Mouse (Mus musculus) brain, embryonic 14.5 days (tissue): ENCODE data around the gene Dnmt3a.

Experiments used
- CTCF ChIP-seq: fragments of 200-500 bp; IDR thresholded peaks from 2 replicates; pipeline ENCODE4 v1.5.1; 2012; ENCODE audit warnings: inconsistent platforms, mild to moderate bottlenecking, moderate library complexity, borderline replicate concordance; ENCODE audit not compliant: insufficient read depth, insufficient read length; ENCODE audit errors: extremely low read depth
- POLR2A ChIP-seq: fragments of 200-500 bp; IDR thresholded peaks from 2 replicates; pipeline ENCODE4 v1.6.1; 2012; ENCODE audit warnings: mild to moderate bottlenecking, inconsistent platforms, borderline replicate concordance; ENCODE audit not compliant: poor library complexity, insufficient read depth, insufficient read length, severe bottlenecking; ENCODE audit errors: extremely low read depth

DNA sequence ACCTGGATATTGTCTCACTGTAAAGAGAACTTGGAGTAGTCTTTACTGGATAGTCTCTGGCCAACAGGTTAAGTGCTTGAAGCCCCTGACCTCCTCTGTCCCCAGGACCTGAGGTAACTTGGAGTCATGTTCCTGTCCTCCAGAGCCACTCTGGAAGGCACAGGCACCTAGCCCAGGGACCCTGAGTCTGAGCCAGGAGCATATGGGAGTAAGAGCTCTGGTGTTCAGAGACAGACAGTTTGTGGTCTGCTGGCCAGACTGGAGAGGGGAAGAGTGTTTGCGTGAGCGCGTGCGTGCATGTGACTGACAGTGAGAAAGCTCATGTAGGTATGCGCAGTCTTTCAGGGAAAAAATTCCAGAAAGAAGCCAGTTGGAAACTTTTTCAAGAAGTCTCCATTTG, 64.2 kb downstream of the Dnmt3a start:
- no peak for TF ChIP-seq POLR2A
- TF ChIP-seq CTCF, result no peak
